Comparison of ENCODE assay signal across 16 mouse cellular contexts in the genomic region with DNA sequence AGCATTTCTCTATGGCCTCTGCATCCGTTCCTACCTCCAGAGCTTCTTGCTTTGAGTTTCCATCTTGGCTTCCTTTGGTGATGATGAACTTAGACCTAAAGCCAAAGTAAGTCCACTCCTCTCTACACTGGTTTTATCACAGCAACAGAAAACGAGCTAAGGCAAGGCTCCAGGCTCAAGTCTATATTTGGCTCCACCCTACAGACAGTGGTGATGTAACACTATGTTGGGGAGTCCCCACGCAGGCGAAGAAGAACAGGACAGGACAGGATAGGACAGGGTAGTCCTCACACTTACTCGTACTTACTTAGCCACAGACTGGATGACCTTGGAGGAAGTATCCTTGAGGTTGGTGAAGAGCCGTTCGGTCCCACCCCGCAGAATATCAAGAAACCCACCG. TPM values are rescaled to one million over a fixed set of nuclear protein-coding genes. Genes with fewer than 3 reads are reported as not detected.
"Had no signal": no experiment of that assay in that cellular context is flagged by ENCODE, and none has a peak within 500 bp of the region (broad histone marks: within the 10 kb centered on the region; RNA-seq: fewer than 3 reads in every experiment).

No protein-coding gene starts in this region.

- H3K27me3 ChIP-seq: limb, embryonic 13.5 days; megakaryocyte, embryonic 14.5 days; neural tube, embryonic 13.5 days had no signal

- H3K4me3 ChIP-seq: limb, embryonic 13.5 days; megakaryocyte, embryonic 14.5 days; neural tube, embryonic 13.5 days had no signal

- H3K9ac ChIP-seq: limb, embryonic 13.5 days; liver, embryonic 14.5 days; neural tube, embryonic 13.5 days had no signal

- DNase-seq: kidney, adult 8-10 months; kidney, postnatal 25 days; layer of hippocampus, adult 9-11 months; layer of hippocampus, postnatal 36 days; lung, adult 18-20 months; lung, postnatal 36 days; retina, postnatal 1 day; thymus, postnatal 14 days had no signal

- H3K4me1 ChIP-seq: limb, embryonic 13.5 days; neural tube, embryonic 13.5 days had no signal

- H3K27ac ChIP-seq: limb, embryonic 13.5 days; liver, embryonic 14.5 days; neural tube, embryonic 13.5 days had no signal

- H3K4me2 ChIP-seq: limb, embryonic 13.5 days; midbrain, embryonic 11.5 days; neural tube, embryonic 13.5 days had no signal

- ATAC-seq: intestine, postnatal 0 days; midbrain, embryonic 16.5 days had no signal

- H3K9me3 ChIP-seq: limb, embryonic 13.5 days; megakaryocyte, embryonic 14.5 days; neural tube, embryonic 13.5 days had no signal

RNA-seq across cellular contexts. Expression of gene Cplx1, which starts 52.7 kb away (rescaled TPM):
- total RNA-seq: liver, adult 2 months had no signal
- polyA plus RNA-seq: liver, adult 2 months; liver, embryonic 14.5 days had no signal
